Mouse (Mus musculus): ENCODE data around the gene Rab31. TPM values are rescaled to one million over a fixed set of nuclear protein-coding genes. Genes with fewer than 3 reads are reported as not detected.

The Rab31 gene
- total and polyA plus RNA-seq, 2 experiments from 2014 or later = 79.3 to 92.8 TPM

DNA sequence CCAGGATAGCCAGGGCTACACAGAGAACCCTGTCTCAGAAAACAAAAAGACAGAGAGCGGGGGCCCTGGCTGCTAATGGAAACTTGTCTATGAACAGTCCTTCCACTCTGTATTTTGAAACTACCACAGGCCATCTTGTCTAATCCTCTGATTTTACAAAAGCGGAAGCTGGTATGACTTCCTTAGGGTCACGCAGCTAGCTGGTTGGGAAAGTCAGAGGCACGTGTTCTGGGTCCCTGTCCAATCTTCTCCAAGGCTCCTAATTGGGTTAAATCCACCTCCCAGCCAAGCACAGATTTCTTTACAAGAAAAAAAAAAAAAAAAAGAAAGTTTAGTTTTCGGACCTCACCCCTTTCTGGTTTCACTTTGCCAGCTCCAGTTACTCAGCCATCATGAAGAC, 45.8 kb downstream of the Rab31 start:
- no peak for ATAC-seq

DNA sequence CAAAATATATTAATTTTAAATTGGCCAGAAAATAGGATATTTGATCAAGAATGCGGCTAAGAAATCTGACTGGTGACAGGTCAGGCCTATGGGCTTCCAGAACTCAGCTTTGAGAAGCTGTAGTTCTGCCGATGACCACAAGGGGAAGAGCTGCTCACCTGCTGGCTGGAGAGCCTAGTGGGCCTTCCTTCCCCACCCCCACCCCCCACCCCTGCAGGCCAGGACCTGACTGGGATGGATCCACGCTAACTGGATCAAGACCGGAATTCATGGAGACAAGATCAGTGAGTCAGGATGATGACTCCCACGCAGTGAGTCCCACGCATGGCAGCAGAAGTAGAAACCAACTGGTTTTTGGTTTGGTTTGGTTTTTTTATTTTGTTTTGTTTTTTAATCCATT, 46.3 kb downstream of the Rab31 start:
- H3K9me3 ChIP-seq (ENCODE audit: low read length) = no peaks in the 10 kb centered on the region
- no peaks in the 10 kb centered on the region for H3K36me3 ChIP-seq (ENCODE audit: insufficient read depth)
- H3K4me3 ChIP-seq (ENCODE audit: low read depth, low read length) = no peak overlapping the region
- H3K27ac ChIP-seq (ENCODE audit: low read depth, low read length) = no peak overlapping the region
- ATAC-seq (no peak), DNase-seq (no peak)
- no peaks in the 10 kb centered on the region for H3K27me3 ChIP-seq (ENCODE audit: insufficient read depth, low read length)
- no peaks in the 10 kb centered on the region for H3K4me1 ChIP-seq (ENCODE audit: insufficient read depth)
- TF ChIP-seq CTCF (IDR thresholded peaks at IDR 0.05; ENCODE audit: low read depth) = peak; percentile 37; the same call in 1 of the 2 replicates
- WGBS = 86% methylated on average over 6 of the region's 6 CpGs
- no peak overlapping the region for H3K4me2 ChIP-seq (ENCODE audit: low read depth)
- no peak overlapping the region for H3K9ac ChIP-seq

More for the DNA sequence above, 45.8 kb downstream of the Rab31 start:
- Histone ChIP-seq H3K4me3 (ENCODE audit: low read depth, low read length) (no peak overlapping the region), H3K4me1 (ENCODE audit: insufficient read depth) (no peaks in the 10 kb centered on the region), H3K9me3 (ENCODE audit: low read length) (no peaks in the 10 kb centered on the region), H3K4me2 (ENCODE audit: low read depth) (no peak overlapping the region), H3K27me3 (ENCODE audit: insufficient read depth, low read length) (no peaks in the 10 kb centered on the region), H3K9ac (no peak overlapping the region), H3K36me3 (ENCODE audit: insufficient read depth) (no peaks in the 10 kb centered on the region), H3K27ac (ENCODE audit: low read depth, low read length) (no peak overlapping the region)
- DNase-seq = no peak
- 77% methylated on average over 5 of the region's 5 CpGs for WGBS
- TF ChIP-seq CTCF (IDR thresholded peaks at IDR 0.05; ENCODE audit: low read depth) = no peak

DNA sequence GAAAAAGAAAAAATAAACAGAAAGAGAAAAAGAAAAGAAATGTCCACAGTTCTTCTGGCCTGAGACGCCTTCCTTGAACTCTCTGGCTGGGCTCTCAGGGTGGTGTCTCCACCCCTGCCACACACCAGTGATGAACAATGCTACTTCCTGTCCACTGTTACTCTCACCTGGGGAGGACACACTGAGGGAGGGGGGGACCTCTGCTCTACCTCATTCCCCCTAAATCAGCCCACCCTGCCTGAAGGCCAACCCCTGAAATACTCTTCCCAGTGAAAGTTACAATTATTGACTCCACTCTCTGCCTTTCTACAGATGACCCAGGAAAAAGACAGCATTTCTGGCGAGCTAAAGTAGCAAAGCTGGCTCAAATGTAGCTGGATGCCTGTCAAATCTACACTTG, 46.7 kb downstream of the Rab31 start:
- 61% methylated on average over 2 of the region's 2 CpGs for WGBS
- Histone ChIP-seq H3K27me3 (ENCODE audit: insufficient read depth, low read length) (no peaks in the 10 kb centered on the region), H3K9me3 (ENCODE audit: low read length) (no peaks in the 10 kb centered on the region), H3K9ac (no peak overlapping the region), H3K27ac (ENCODE audit: low read depth, low read length) (no peak overlapping the region), H3K4me1 (ENCODE audit: insufficient read depth) (no peaks in the 10 kb centered on the region), H3K4me3 (ENCODE audit: low read depth, low read length) (no peak overlapping the region), H3K4me2 (ENCODE audit: low read depth) (no peak overlapping the region), H3K36me3 (ENCODE audit: insufficient read depth) (no peaks in the 10 kb centered on the region)
- ATAC-seq (no peak), DNase-seq (no peak)
- TF ChIP-seq CTCF (IDR thresholded peaks at IDR 0.05; ENCODE audit: low read depth) = no peak

- H3K4me1 ChIP-seq (ENCODE audit: insufficient read depth) = no peaks in the 10 kb centered on the region
- no peak overlapping the region for H3K27ac ChIP-seq (ENCODE audit: low read depth, low read length)
- H3K4me3 ChIP-seq (ENCODE audit: low read depth, low read length) = no peak overlapping the region
- no peak overlapping the region for H3K9ac ChIP-seq
- no peak overlapping the region for H3K4me2 ChIP-seq (ENCODE audit: low read depth)
- no peak for ATAC-seq
- TF ChIP-seq CTCF (IDR thresholded peaks at IDR 0.05; ENCODE audit: low read depth) = no peak
- H3K27me3 ChIP-seq (ENCODE audit: insufficient read depth, low read length) = no peaks in the 10 kb centered on the region
- DNase-seq = no peak
- no peaks in the 10 kb centered on the region for H3K9me3 ChIP-seq (ENCODE audit: low read length)
- WGBS = 27% methylated on average over 8 of the region's 8 CpGs
- H3K36me3 ChIP-seq (ENCODE audit: insufficient read depth) = no peaks in the 10 kb centered on the region
Observed at GRCm38 (mm10) chr17:65725381-65725780, 47.2 kb downstream of the Rab31 start.

DNA sequence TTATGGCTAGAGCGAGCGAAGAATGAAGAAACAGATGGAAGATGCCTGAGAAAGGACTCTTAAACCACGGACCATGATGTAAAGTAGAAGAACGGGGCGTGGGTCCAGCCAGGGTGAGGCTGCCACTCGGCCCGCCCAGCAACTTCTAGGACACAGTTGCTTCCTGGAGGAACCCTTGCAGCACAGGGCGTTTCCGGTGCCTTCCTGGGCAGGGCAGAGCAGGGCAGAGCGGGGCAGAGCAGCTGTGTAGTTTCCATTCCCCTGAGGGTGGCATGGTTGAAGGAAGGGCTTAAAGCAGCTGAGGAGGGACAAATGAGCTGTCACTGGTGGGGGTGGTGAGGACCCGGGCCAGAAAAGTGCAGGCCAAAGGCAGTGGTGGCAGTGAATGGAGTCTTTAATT, 48.3 kb downstream of the Rab31 start:
- DNase-seq (no peak), ATAC-seq (0 out of 2 replicates have a peak, but pooled peaks have one; percentile 23)
- Histone ChIP-seq H3K4me3 (ENCODE audit: low read depth, low read length) (no peak overlapping the region), H3K27ac (ENCODE audit: low read depth, low read length) (no peak overlapping the region), H3K36me3 (ENCODE audit: insufficient read depth) (0 out of 2 replicates have a peak, but pooled peaks cover 5% of the 10 kb centered on the region), H3K4me1 (ENCODE audit: insufficient read depth) (no peaks in the 10 kb centered on the region), H3K9me3 (ENCODE audit: low read length) (no peaks in the 10 kb centered on the region), H3K27me3 (ENCODE audit: insufficient read depth, low read length) (no peaks in the 10 kb centered on the region), H3K4me2 (ENCODE audit: low read depth) (no peak overlapping the region), H3K9ac (no peak overlapping the region)
- 82% methylated on average over 11 of the region's 11 CpGs for WGBS
- TF ChIP-seq CTCF (IDR thresholded peaks at IDR 0.05; ENCODE audit: low read depth) = no peak

- Histone ChIP-seq H3K4me3 (ENCODE audit: low read depth, low read length) (no peak overlapping the region), H3K27ac (ENCODE audit: low read depth, low read length) (no peak overlapping the region), H3K27me3 (ENCODE audit: insufficient read depth, low read length) (no peaks in the 10 kb centered on the region), H3K4me1 (ENCODE audit: insufficient read depth) (no peaks in the 10 kb centered on the region), H3K9me3 (ENCODE audit: low read length) (no peaks in the 10 kb centered on the region), H3K9ac (no peak overlapping the region), H3K36me3 (ENCODE audit: insufficient read depth) (0 out of 2 replicates have a peak, but pooled peaks cover 5% of the 10 kb centered on the region), H3K4me2 (ENCODE audit: low read depth) (no peak overlapping the region)
- no peak for DNase-seq
- no peak for ATAC-seq
- no peak for TF ChIP-seq CTCF (IDR thresholded peaks at IDR 0.05; ENCODE audit: low read depth)
- 97% methylated on average over 8 of the region's 8 CpGs for WGBS
Observed at GRCm38 (mm10) chr17:65723633-65724032, 48.9 kb downstream of the Rab31 start.

DNA sequence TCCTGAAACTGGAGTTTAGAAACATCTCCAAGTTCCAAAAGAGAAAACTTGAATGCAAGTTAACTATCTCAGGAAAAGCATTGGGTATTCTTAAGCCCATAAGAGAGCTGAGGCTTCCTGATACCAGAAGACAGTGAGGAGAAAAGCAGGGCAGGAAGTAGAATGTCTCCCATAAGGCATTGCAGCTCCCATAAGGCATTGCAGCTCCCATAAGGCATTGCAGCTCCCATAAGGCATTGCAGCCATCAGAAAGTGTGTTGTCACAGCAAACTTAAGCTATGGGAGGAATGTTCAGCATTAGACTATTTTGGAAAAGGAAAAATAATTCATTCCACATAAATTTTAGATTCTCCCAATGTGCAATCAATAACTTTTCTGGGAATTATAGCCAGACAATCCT, 51.2 kb downstream of the Rab31 start:
- no peak for TF ChIP-seq CTCF (IDR thresholded peaks at IDR 0.05; ENCODE audit: low read depth)

More for the DNA sequence above, 51.2 kb downstream of the Rab31 start:
- ATAC-seq (no peak), DNase-seq (no peak)
- H3K4me1 ChIP-seq (ENCODE audit: insufficient read depth) = no peaks in the 10 kb centered on the region
- no peak overlapping the region for H3K4me3 ChIP-seq (ENCODE audit: low read depth, low read length)
- 0 out of 2 replicates have a peak, but pooled peaks cover 5% of the 10 kb centered on the region for H3K36me3 ChIP-seq (ENCODE audit: insufficient read depth)
- no peaks in the 10 kb centered on the region for H3K27me3 ChIP-seq (ENCODE audit: insufficient read depth, low read length)
- H3K4me2 ChIP-seq (ENCODE audit: low read depth) = no peak overlapping the region
- H3K27ac ChIP-seq (ENCODE audit: low read depth, low read length) = no peak overlapping the region
- no peaks in the 10 kb centered on the region for H3K9me3 ChIP-seq (ENCODE audit: low read length)
- H3K9ac ChIP-seq = no peak overlapping the region
